Mouse (Mus musculus) urinary bladder, postnatal 25 days (tissue): ENCODE measurements around the gene Gfra1.

Source experiments
- DNase-seq: peaks from one replicate; pipeline ENCODE4 v3.0.0; 2022; ENCODE audit warnings: low spot score

Gene Gfra1

GRCm38 (mm10) chr19:58251698-58252097 lies 204.0 kb downstream of the Gfra1 start:
- no peak for DNase-seq

DNA sequence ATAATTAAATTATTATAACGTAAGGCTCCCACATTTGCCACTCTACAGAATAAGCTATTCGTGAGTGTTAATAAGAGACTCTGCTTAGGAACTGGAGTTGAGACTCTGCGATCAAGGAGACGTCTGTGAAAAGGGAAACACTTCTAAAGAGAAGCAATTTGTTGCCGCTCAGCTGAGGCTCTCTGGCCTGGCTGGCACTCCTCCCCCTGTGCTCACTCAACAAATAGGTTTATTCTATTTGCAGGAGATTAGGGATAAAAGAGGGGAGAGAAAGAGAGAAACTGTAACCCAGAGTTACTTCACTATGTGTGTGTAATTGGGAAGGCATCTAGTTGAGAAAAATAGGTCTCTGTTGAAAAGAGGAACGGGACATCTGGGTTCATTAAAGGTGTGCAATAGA lies 204.6 kb downstream of the Gfra1 start:
- DNase-seq: no peak

- DNase-seq: no peak
Measured at GRCm38 (mm10) chr19:58250237-58250636, 205.5 kb downstream of the Gfra1 start.

GRCm38 (mm10) chr19:58244148-58244547 lies 211.6 kb downstream of the Gfra1 start:
- DNase-seq: no peak

- no peak for DNase-seq
Measured at GRCm38 (mm10) chr19:58243604-58244003, 212.1 kb downstream of the Gfra1 start.

DNA sequence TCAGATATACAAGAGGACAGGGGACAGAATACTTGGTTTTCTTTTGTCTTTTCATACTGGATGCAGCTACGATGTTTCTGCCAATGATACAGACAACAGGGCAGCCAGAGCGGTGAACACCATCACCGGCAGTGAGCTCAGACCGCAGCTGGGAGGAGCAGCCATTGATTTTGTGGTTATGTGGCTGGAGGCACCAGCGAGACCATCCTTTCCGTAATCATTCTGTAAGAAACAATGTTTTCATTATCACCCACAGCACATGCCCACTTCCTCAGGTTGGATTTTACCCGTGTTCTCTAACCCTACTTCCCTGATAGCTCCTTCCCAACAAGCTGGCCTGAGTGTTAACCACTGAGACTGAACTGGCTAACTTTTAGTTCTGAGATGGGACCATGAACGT lies 217.4 kb downstream of the Gfra1 start:
- no peak for DNase-seq

DNA sequence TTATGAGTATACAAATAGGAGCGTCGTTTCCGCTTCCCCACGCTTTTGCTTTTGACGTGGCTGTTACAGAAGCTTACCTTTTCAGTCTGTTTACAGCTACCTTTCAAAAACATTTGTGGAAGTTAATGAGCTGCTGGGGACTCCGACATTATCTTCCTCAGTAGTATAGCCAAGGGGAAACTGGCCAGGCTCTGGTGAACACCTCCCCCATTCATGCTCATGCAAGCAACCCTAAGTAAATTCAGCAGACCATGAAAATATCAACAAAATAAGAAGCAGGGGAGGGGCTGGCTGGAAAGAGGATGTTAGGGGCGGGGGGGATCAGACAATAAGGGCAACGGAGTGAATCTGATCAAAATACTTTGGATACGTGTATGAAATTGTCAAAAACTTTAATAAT lies 228.0 kb downstream of the Gfra1 start:
- no peak for DNase-seq

DNA sequence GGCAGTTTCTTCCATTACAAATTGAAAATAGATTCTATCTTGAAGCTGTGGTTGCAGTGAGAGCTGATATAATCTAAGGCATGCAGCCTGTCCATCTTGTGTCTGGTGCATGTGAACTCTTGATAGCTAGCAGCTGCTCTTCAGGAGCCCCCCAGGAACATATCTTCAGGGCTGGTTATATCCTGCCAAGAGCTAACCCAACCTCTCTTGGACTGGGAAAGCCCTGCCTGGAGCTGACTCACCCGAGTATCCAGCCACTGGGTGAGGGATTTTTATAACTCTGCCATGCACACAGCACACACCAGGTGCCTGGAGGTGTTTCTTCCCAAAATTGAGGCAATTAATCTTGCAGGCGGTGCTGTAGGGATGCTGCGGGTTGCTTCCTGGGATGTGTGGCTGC lies 228.8 kb downstream of the Gfra1 start:
- no peak for DNase-seq

DNA sequence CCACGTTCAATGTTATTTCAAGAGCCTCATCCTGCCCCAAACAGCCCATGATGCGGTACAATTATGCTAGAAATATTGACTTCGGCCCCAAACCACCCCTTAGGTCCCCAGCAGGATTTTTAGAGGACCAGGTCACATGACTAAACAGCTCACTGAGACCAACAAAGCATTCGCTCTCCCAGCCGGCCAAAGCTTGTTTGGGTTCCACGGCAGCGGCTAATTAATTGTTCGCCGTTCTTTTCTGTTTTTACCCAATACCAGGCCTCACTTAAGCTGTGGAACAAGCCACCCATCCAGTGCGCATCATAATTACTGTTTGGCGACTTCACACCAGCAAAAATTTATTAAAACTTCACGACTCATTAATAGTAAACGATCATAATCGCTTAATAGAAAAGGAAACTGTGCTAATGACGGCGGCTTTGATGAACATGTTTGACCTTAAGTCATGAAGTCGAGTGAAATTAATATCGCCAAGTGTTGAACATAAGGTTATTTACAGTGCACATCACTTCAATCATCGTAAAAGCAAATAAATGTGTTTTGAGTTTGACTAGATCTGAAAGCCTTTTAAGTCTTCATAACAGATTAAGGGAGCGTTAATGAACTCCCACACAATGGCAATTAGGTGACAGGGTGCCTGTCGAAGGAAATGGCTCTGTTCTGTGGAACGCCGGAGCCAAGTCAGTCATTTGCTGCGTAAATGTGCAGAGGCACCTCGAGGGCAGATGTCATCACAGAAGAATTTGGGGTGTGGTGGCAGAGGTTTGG lies 235.5 kb downstream of the Gfra1 start:
- no peak for DNase-seq

- no peak for DNase-seq
Measured at GRCm38 (mm10) chr19:58217591-58217990, 238.1 kb downstream of the Gfra1 start.

- DNase-seq: no peak
Measured at GRCm38 (mm10) chr19:58206496-58207044, 249.1 kb downstream of the Gfra1 start.

GRCm38 (mm10) chr19:58205470-58205869 lies 250.2 kb downstream of the Gfra1 start:
- no peak for DNase-seq

GRCm38 (mm10) chr19:58202627-58203026 lies 253.1 kb downstream of the Gfra1 start:
- no peak for DNase-seq

- no peak for DNase-seq
Measured at GRCm38 (mm10) chr19:58199679-58200078, 256.0 kb downstream of the Gfra1 start.

GRCm38 (mm10) chr19:58193733-58194456 lies 261.8 kb downstream of the Gfra1 start:
- no peak for DNase-seq

DNA sequence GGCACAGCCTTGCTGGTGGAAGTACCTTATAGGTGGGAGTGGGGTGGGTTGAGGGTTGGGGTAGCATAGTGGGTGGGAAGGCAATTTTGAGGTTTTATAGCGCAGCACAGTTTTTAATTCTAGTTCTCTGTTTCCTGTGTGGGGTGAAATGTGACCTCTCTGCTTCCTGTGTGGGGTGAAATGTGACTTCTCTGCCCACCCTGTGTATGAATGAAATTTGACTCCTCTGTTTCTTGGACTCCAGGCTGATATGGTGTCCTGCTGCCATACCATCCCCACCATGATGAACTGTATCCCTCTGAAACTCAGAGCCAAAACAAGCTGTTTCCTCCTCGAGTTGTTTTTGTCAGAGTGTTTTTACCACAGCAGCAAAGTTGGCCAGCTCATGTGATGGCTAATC lies 264.8 kb downstream of the Gfra1 start:
- no peak for DNase-seq

DNA sequence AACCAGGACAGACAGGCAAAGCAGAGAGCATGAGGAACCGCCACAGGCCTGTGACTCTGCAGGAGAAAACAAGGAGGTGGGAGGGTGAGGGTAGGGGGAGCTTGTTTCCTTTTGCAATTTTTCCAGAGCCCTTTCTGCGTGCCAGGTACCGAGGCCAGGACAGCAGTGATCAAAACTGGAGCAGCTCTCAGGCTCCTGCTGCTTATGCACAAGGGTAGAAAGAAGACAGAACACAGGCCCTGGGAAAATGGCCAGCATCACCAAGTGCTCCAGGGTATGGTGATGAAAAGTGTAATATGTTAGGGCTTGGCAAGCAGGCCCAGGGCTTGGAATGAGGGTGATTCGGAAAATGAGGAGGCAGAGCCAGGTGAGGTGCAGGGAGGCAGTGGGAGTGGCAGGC lies 269.2 kb downstream of the Gfra1 start:
- no peak for DNase-seq
